Mouse (Mus musculus) activated CD4-positive, CD25-positive, alpha-beta regulatory T cell, adult 4 months (primary cell): Measurements from ENCODE around the gene Med12l. TPM values are rescaled to one million over a fixed set of nuclear protein-coding genes. Genes with fewer than 3 reads are reported as not detected.
A peak's percentile ranks its signal among the peaks of the same experiment; 100 is the strongest.

Source experiments
- ATAC-seq: one replicate; pipeline ENCODE4 v1.8.0; 2017
- polyA plus RNA-seq, 2 experiments: library from polyadenylated mRNA; unstranded; fragments of 100-300 nt; shearing (Covaris generic); gene quantifications; one replicate each; pipeline ENCODE4 v1.2.1; 2017

Med12l gene
- polyA plus RNA-seq, 2 experiments from 2014 or later = 0.11 to 0.53 TPM

DNA sequence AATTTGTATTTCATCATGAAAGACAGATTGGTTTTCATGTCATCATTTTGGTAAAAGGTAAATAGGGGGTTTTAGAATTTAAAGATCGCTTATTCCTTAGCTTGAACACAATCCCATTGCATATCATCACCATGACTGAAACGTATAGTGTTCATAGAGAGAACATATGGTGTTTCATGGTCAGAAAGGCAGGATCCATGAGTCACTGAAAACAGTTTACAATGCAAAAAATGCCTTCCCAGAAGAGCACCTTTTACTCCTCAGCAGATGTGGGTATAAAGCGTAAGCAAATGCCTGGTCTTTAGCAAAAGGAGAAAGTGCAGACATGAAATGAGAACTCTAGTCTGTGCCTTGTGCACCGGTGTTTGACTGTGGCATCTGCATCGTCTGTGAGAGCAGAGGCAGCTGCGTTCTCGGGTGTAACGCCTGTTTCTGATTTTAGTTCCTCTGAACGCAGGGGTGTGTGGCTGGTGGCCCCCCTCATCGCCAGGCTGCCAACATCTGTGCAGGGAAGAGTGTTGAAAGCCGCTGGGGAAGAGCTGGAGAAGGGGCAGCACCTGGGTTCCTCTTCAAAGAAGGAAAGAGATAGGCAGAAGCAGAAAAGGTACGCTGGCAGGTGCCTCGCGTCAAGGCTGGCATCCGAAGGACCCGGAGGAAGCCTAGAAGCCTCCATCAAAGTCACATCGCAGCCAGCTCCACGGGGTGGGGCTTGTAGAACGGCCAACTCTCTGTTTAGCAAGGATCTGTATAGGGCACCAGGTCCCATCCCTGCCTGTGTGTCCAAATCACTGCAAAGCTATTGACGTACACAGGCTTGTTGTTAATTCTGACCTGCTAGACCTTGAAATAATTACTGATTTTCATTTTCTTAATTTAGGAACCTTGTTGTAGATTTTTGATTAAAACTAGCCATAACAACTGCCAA is 252.4 kb downstream of the Med12l start:
- ATAC-seq = no peak

DNA sequence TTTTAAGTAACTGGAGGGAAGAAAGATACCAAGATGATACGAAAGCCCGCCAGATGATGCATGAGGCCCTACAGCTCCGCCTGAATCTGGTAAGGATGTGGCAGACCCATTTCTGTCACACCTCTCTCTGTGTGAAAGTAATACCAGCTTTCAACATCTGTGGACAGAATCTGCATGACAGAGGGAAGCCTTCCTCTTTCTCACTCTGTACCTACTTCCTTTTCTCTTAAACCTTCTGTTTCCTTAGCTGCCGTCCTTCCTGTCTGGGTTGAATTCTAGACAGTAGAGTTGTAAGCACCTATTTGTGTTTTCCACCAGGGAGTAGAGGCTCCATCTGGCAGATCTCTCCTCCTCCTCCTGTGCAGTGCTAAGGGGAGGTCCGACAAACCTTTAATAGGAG is 255.1 kb downstream of the Med12l start:
- peak; percentile 86 for ATAC-seq

DNA sequence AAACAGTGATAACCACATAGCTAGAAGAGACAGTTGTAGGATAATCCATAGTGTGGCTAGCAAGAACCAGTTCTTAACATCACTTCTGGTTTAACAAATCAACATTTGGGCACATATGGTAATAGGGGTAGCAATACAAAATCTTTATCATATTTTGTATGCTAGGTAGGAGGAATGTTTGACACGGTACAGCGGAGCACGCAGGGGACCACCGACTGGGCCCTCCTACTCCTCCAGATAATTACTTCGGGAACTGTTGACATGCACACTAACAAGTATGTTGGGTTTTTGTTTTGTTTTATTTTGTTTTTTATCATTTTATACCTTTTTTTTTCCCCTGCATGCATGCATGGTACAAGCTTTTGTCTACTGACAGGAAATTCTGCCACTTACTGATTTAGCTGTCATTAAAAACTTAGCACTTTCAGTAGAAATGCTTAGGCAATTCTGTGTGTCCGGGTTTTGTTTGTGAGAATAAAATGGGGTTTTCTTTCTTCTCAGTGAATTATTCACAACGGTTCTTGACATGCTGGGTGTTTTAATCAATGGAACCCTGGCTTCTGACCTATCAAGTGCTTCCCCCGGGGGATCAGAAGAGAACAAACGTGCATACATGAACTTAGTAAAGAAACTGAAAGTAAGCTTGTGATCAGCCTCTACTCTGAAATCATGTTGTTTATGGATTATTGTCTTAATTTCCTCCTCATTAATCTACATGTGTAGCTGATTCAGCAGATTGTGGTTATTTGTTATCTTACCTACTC is 256.3 kb downstream of the Med12l start:
- ATAC-seq = peak; percentile 51

DNA sequence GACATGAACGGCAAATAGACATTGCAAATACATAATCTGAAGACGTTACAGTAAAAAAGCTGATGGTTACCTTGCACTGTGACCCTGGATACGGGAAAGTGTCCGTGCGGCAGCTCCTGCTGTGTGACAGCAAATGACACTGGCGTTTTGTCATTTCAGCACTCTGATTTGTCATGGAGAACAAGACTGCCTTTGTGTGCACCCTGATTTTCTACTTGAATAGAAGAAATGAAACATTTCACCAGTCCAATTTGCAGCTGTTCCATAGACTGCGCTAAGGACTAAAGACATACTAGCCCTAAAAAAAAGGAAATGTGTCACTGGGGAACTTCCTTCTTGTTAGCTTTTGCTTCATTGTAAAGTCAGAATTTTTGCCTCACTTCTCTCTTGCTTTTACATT is 257.1 kb downstream of the Med12l start, which contains the start of gene P2ry12:
Gene P2ry12, minus strand, starts transcription at position 168 of the 400 bp plus-strand sequence.
- ATAC-seq = no peak

- no peak for ATAC-seq
Observed at GRCm38 (mm10) chr3:59263417-59263816, 257.8 kb downstream of the Med12l start.

GRCm38 (mm10) chr3:59263988-59264387 is 258.4 kb downstream of the Med12l start:
- ATAC-seq = no peak

GRCm38 (mm10) chr3:59270811-59271210 is 265.2 kb downstream of the Med12l start:
- no peak for ATAC-seq

GRCm38 (mm10) chr3:59277502-59278253 is 272.1 kb downstream of the Med12l start:
- peak; percentile 72 for ATAC-seq

GRCm38 (mm10) chr3:59278254-59278533 is 272.6 kb downstream of the Med12l start:
- ATAC-seq = no peak

DNA sequence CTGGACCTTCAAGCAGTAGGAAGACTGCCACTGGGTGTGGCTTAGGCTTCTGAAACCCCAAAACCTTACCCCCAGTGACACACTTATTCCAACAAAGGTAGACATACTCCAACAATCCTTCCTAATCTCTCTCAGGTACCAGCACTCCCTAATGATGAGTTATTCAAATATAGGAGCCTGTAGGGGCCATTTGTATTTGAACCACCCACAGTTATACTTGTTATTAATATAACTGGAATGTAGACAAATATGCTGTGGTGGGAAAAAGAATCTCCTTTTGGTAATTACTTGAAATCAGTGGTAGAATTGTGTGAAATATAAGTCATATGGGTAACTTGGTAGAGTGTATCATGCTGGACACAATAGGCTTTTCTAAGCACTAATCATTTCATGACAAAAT is 273.0 kb downstream of the Med12l start:
- ATAC-seq = no peak

GRCm38 (mm10) chr3:59290551-59290950 is 284.9 kb downstream of the Med12l start:
- no peak for ATAC-seq

DNA sequence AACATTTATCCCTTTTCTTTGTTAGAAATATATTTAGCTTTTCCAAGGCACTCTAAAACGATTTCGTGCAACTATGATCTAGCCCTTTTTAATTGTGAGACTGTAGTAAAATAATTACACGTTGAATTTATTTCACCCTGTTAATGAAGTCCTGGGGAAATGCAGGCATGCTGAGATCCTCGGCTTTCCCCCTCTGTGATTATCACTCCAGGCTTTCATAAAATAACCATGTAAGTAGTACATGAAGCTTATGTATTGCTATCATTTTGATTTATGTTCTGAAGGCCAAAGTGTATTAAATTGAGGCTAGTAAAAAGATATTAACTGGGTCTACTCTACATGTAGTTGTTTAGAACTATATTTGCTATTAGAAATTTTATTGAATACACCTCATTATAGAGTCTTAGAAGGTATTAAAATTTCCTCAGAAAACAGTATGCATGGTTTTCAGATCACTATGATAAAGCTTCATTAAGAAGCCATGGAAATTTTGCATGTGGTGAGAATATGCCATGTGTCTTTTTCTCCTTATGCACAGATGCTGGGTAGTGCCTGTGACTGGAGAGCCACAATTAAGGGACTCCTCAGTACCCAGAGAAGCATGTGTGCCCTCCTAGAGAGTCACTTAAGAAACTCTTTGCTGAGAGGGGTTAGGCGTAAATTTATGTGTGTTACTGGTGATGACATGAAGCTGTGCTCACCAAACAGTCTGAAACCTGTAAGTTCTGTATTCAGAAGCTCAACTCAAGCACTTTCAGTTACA is 288.0 kb downstream of the Med12l start:
- no peak for ATAC-seq

DNA sequence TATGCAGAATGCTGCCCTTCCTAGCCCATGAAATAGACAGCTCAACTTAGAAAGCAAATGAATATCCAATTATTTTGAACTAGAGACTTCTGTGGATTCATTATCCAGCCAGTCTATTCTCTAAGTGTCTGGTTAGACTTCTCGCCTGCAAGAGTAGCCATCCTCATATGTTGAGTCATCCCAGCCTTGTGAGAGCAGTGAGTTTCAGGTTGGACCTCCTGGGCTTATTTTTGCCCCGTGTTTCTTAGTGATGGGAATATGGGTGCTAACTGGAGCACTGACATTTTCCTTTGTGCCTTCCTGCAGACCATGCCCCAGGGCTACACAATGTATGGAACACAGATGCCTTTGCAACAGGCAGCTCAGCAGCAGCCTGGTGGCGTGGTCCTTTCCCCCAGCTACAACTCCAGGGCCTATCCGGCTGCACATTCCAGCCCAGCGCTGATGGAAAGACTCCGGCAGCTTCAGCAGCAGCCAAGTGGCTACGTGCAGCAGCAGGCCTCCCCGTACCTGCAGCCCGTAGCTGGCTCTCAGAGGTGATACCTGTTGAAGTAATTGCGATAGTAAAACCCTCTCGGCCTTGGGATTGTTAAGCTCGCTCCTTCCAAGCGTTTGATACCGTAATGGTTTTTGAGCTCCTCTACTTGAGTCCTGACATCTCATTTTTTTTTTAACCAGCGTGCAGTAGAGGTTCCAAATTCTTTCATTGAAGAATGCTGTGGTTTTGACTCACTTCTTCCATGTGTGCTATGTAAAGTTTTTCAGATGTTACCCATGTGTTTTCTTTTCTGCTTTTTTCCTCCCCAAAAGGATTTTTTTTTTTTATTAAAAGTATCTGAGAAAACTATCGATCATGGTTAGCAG is 290.3 kb downstream of the Med12l start:
- ATAC-seq = peak; percentile 40

- peak; percentile 73 for ATAC-seq
Observed at GRCm38 (mm10) chr3:59296563-59297130, 291.0 kb downstream of the Med12l start.

GRCm38 (mm10) chr3:59297653-59298052 is 292.0 kb downstream of the Med12l start:
- ATAC-seq = no peak

- no peak for ATAC-seq
Observed at GRCm38 (mm10) chr3:59304944-59305343, 299.3 kb downstream of the Med12l start.

- ATAC-seq = no peak
Observed at GRCm38 (mm10) chr3:59305518-59305917, 299.9 kb downstream of the Med12l start.

DNA sequence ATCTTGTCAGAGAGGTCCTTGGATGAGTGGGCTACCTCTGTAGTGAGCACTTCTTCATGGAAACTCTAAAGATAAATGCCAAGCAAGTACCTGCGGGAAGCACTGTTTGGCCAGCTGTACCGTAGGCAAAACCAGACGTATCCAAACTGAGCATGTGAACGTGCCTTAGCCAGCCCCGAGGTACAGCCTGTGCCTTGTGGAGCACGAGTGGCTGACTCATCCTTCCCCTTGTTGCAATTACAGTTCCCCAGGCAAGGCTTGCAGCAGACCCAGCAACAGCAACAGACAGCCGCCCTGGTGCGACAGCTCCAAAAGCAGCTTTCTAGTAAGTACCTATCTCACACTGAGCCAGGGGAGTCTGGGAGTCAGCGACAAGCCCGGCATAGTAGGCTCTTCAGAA is 307.0 kb downstream of the Med12l start:
- ATAC-seq = no peak

DNA sequence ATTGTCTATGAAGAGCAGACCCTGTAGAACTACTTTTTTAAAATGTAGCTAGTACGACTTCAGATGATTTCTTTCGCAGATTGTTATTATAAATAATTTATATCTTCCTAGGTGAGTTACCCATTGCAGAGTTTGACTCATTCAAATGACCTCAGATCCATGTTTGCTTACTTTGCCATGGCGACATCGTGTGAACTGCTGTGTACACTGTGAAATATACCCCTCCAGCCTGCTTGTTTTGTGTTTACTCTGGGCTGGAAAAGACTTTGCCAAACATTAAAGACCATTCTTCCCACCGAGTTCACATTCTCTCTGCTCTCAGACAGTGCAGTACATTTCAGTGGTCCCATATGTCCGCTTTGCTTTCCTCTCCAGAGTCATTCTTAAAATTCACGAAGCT is 310.5 kb downstream of the Med12l start:
- ATAC-seq = no peak

- ATAC-seq = peak; percentile 52
Observed at GRCm38 (mm10) chr3:59321278-59321876, 315.8 kb downstream of the Med12l start.
